Mouse (Mus musculus): Measurements from ENCODE around the gene Ccdc92b. TPM values are rescaled to one million over a fixed set of nuclear protein-coding genes. Genes with fewer than 3 reads are reported as not detected.

Gene Ccdc92b
- total and polyA plus RNA-seq, 3 experiments: not detected

DNA sequence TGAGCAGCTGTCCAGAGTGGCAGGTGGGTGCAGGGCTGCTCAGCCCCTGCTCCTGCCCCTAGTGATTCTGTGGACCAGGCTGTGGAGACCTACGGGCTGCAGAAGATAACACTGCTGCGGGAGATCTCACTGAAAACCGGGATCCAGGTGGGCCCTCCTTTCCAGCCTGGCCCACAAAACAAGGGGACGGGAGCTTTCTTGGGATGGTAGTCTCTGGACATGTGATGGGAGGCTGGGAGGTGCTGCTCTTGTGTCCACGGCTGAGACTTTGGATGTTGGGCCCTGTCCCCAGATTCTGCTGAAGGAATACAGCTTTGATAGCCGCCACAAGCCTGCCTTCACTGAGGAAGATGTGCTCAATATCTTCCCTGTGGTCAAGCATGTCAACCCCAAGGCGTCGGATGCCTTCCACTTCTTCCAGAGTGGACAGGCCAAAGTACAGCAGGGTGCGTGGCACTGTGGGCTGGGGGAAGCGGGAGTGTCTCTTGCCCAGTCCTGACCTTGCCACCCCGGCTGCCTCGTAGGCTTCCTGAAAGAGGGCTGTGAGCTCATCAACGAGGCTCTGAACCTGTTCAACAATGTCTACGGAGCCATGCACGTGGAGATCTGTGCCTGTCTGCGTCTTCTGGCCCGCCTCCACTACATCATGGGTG, 46.4 kb downstream of the Ccdc92b start:
- in situ Hi-C loops (cut with MboI; ENCODE audit: low pct_ligation_motif_present, low pct_unique_long_range_greater_than_20kb, low sequenced_read_pairs): no loop called here

GRCm38 (mm10) chr11:74666284-74666652, 46.9 kb downstream of the Ccdc92b start:
- Histone ChIP-seq H3K36me3 (replicated peaks in 1 of 2; ENCODE audit: control insufficient read depth in 1 of 2, insufficient read depth in 1 of 2, low read length in 1 of 2) (peaks cover 87 to 99% of the 10 kb centered on the region in 2 experiments), H3K4me3 (replicated peaks in 1 of 3; ENCODE audit: low read depth in 2 of 3, low read length in 2 of 3, poor library complexity in 1 of 3) (no peak overlapping the region), H3K27ac (ENCODE audit: insufficient read depth, low read depth) (no peak overlapping the region), H3K9ac (ENCODE audit: insufficient read depth, low read depth) (no peak overlapping the region), H3K4me2 (ENCODE audit: insufficient read depth, low read depth, poor library complexity, severe bottlenecking) (no peak overlapping the region), H3K4me1 (ENCODE audit: control insufficient read depth in 1 of 2, insufficient read depth in 2 of 2) (no peaks in the 10 kb centered on the region), H3K27me3 (replicated peaks) (no peaks in the 10 kb centered on the region), H3K9me3 (replicated peaks; ENCODE audit: low read length) (no peaks in the 10 kb centered on the region), H3K79me2 (replicated peaks; ENCODE audit: control insufficient read depth, extremely low read depth, insufficient read depth, poor library complexity, severe bottlenecking) (no peaks in the 10 kb centered on the region)
- in situ Hi-C loops (cut with MboI; ENCODE audit: low pct_ligation_motif_present, low pct_unique_long_range_greater_than_20kb, low sequenced_read_pairs): no loop called here
- DNase-seq (ENCODE audit: extremely low read depth): no peak
- dilution Hi-C loops (cut with MboI; ENCODE audit: extremely low pct_ligation_motif_present, extremely low pct_unique_long_range_greater_than_20kb, low sequenced_read_pairs): no loop called here
- TF ChIP-seq MAZ (IDR thresholded peaks at IDR 0.05; ENCODE audit: low read depth, low read length): no peak
- TF ChIP-seq USF1 (IDR thresholded peaks at IDR 0.05; ENCODE audit: low read depth, low read length): no peak
- TF ChIP-seq MAX (IDR thresholded peaks at IDR 0.05; ENCODE audit: low read length): no peak
- TF ChIP-seq EP300 (IDR thresholded peaks at IDR 0.05; ENCODE audit: low read length): no peak
- no peak for TF ChIP-seq UBTF (IDR thresholded peaks at IDR 0.05; ENCODE audit: low read depth, low read length)
- no peak for TF ChIP-seq CHD1 (IDR thresholded peaks at IDR 0.05; ENCODE audit: low read depth, low read length)
- no peak for TF ChIP-seq TCF12 (IDR thresholded peaks at IDR 0.05; ENCODE audit: low read depth, low read length)
- no peak for TF ChIP-seq MAFK (IDR thresholded peaks at IDR 0.05; ENCODE audit: insufficient replicate concordance, low read length)
- TF ChIP-seq IRF4 (IDR thresholded peaks at IDR 0.05; ENCODE audit: low read depth, low read length): no peak
- TF ChIP-seq SIN3A (IDR thresholded peaks at IDR 0.05; ENCODE audit: low read length): no peak
- no peak for TF ChIP-seq JUN (IDR thresholded peaks at IDR 0.05; ENCODE audit: insufficient read depth, low read depth, low read length)
- TF ChIP-seq NRF1 (IDR thresholded peaks at IDR 0.05; ENCODE audit: low read depth, low read length): no peak
- TF ChIP-seq NELFE (IDR thresholded peaks at IDR 0.05; ENCODE audit: low read depth, low read length): no peak
- no peak for TF ChIP-seq TBP (conservative IDR thresholded peaks at IDR 0.05; ENCODE audit: low read depth, low read length)

More for the DNA sequence above, 46.4 kb downstream of the Ccdc92b start:
- H3K79me2 ChIP-seq (replicated peaks; ENCODE audit: control insufficient read depth, extremely low read depth, insufficient read depth, poor library complexity, severe bottlenecking): no peaks in the 10 kb centered on the region
- H3K4me3 ChIP-seq (replicated peaks in 1 of 3; ENCODE audit: low read depth in 2 of 3, low read length in 2 of 3, poor library complexity in 1 of 3): no peak overlapping the region
- H3K4me2 ChIP-seq (ENCODE audit: insufficient read depth, low read depth, poor library complexity, severe bottlenecking): no peak overlapping the region
- H3K9ac ChIP-seq (ENCODE audit: insufficient read depth, low read depth): no peak overlapping the region
- H3K36me3 ChIP-seq (replicated peaks in 1 of 2; ENCODE audit: control insufficient read depth in 1 of 2, insufficient read depth in 1 of 2, low read length in 1 of 2): peaks cover 91 to 99% of the 10 kb centered on the region in 2 experiments
- TF ChIP-seq TCF12 (IDR thresholded peaks at IDR 0.05; ENCODE audit: low read depth, low read length): no peak
- TF ChIP-seq UBTF (IDR thresholded peaks at IDR 0.05; ENCODE audit: low read depth, low read length): no peak
- TF ChIP-seq MYC (IDR thresholded peaks at IDR 0.05; ENCODE audit: low read depth, low read length): no peak
- TF ChIP-seq MAFK (IDR thresholded peaks at IDR 0.05; ENCODE audit: insufficient replicate concordance, low read length): no peak
- no peak for TF ChIP-seq IRF4 (IDR thresholded peaks at IDR 0.05; ENCODE audit: low read depth, low read length)
- no peak for TF ChIP-seq GABPA (IDR thresholded peaks at IDR 0.05; ENCODE audit: insufficient replicate concordance, low read depth, low read length)
- no peak for TF ChIP-seq USF2 (conservative IDR thresholded peaks at IDR 0.05; ENCODE audit: low read depth, low read length)
- no peak for TF ChIP-seq ZKSCAN1 (IDR thresholded peaks at IDR 0.05; ENCODE audit: borderline replicate concordance, low read depth, low read length)
- TF ChIP-seq SMC3 (IDR thresholded peaks at IDR 0.05; ENCODE audit: low read depth, low read length): no peak
- no peak for TF ChIP-seq RCOR1 (conservative IDR thresholded peaks at IDR 0.05; ENCODE audit: low read depth, low read length)
- no peak for TF ChIP-seq MAZ (IDR thresholded peaks at IDR 0.05; ENCODE audit: low read depth, low read length)
- no peak for TF ChIP-seq MXI1 (IDR thresholded peaks at IDR 0.05; ENCODE audit: low read depth, low read length)
- no peak for TF ChIP-seq POLR2A (IDR thresholded peaks at IDR 0.05; ENCODE audit: low read depth, low read length)
- no peak for TF ChIP-seq KAT2A (IDR thresholded peaks at IDR 0.05; ENCODE audit: insufficient replicate concordance, low read length)
- no peak for TF ChIP-seq TBP (conservative IDR thresholded peaks at IDR 0.05; ENCODE audit: low read depth, low read length)
- TF ChIP-seq ELF1 (IDR thresholded peaks at IDR 0.05; ENCODE audit: low read depth, low read length): no peak
- TF ChIP-seq E2F4 (IDR thresholded peaks at IDR 0.05; ENCODE audit: insufficient replicate concordance, low read depth, low read length): no peak
- TF ChIP-seq BHLHE40 (IDR thresholded peaks at IDR 0.05; ENCODE audit: low read depth, low read length): no peak
- TF ChIP-seq HCFC1 (IDR thresholded peaks at IDR 0.05; ENCODE audit: low read depth, low read length): no peak
- TF ChIP-seq CTCF (conservative IDR thresholded peaks at IDR 0.05 in 1 of 2, IDR thresholded peaks at IDR 0.05 in 1 of 2; ENCODE audit: low read depth in 2 of 2, low read length in 2 of 2): no peak
- no peak for DNase-seq (ENCODE audit: extremely low read depth)
- no peaks in the 10 kb centered on the region for H3K27me3 ChIP-seq (replicated peaks)
- dilution Hi-C loops (cut with MboI; ENCODE audit: extremely low pct_ligation_motif_present, extremely low pct_unique_long_range_greater_than_20kb, low sequenced_read_pairs): no loop called here
- H3K9me3 ChIP-seq (replicated peaks; ENCODE audit: low read length): no peaks in the 10 kb centered on the region
- no peak overlapping the region for H3K27ac ChIP-seq (ENCODE audit: insufficient read depth, low read depth)
- no peaks in the 10 kb centered on the region for H3K4me1 ChIP-seq (ENCODE audit: control insufficient read depth in 1 of 2, insufficient read depth in 2 of 2)

All from CH12.LX (cell line).